Mouse (Mus musculus) CH12F3 (cell line): ENCODE data around the gene Tgif1.

Experiments
- in situ Hi-C: fragments of 300-500 bp; cut with MboI; formaldehyde crosslinking; loops from 2 replicates; pipeline ENCODE4 v1.14.3; 2020; ENCODE audit warnings: low sequenced_read_pairs

Tgif1 gene

GRCm38 (mm10) chr17:70809776-70810175, 43.6 kb downstream of the Tgif1 start:
- in situ Hi-C loops, result no loop called here

GRCm38 (mm10) chr17:70808837-70809236, 44.5 kb downstream of the Tgif1 start:
- in situ Hi-C loops, result no loop called here

GRCm38 (mm10) chr17:70807885-70808284, 45.5 kb downstream of the Tgif1 start:
- in situ Hi-C loops, result no loop called here

GRCm38 (mm10) chr17:70806600-70806999, 46.7 kb downstream of the Tgif1 start:
- in situ Hi-C loops, result no loop called here

GRCm38 (mm10) chr17:70805866-70806265, 47.5 kb downstream of the Tgif1 start:
- in situ Hi-C loops, result no loop called here

GRCm38 (mm10) chr17:70802022-70802421, 51.3 kb downstream of the Tgif1 start:
- in situ Hi-C loops, result no loop called here

- in situ Hi-C loops, result no loop called here
Observed at GRCm38 (mm10) chr17:70799266-70799665, 54.1 kb downstream of the Tgif1 start.

GRCm38 (mm10) chr17:70797773-70798045, 55.6 kb downstream of the Tgif1 start:
- in situ Hi-C loops, result no loop called here

GRCm38 (mm10) chr17:70796940-70797772, 56.2 kb downstream of the Tgif1 start:
- in situ Hi-C loops, result no loop called here

GRCm38 (mm10) chr17:70795196-70795595, 58.1 kb downstream of the Tgif1 start:
- in situ Hi-C loops, result no loop called here

- in situ Hi-C loops, result no loop called here
Observed at GRCm38 (mm10) chr17:70794722-70795121, 58.6 kb downstream of the Tgif1 start.

GRCm38 (mm10) chr17:70794291-70794690, 59.1 kb downstream of the Tgif1 start:
- in situ Hi-C loops, result no loop called here
